Mouse (Mus musculus) large intestine, adult 2 months (tissue): ENCODE measurements around the gene Ercc2. TPM values are rescaled to one million over a fixed set of nuclear protein-coding genes. Genes with fewer than 3 reads are reported as not detected.

Experiments
- DNase-seq: peaks from one replicate; pipeline ENCODE4 v3.0.0-alpha.2; 2012; ENCODE audit warnings: low read depth, low spot score
- WGBS: fragments of 180-500 bp; shearing (Covaris S2); methylation state at CpG from one replicate; pipeline ENCODE4 v1.1.7; 2018; 5-methylcytosine and 5-hydroxymethylcytosine counted together
- polyA plus RNA-seq: library from polyadenylated mRNA; depleted of rRNA; stranded (reverse); fragments of >200 nt; gene quantifications from 2 replicates; pipeline ENCODE4 v1.2.3, GENCODE M21; 2012

Gene Ercc2
- polyA plus RNA-seq, 1 experiment = 28.7 TPM

DNA sequence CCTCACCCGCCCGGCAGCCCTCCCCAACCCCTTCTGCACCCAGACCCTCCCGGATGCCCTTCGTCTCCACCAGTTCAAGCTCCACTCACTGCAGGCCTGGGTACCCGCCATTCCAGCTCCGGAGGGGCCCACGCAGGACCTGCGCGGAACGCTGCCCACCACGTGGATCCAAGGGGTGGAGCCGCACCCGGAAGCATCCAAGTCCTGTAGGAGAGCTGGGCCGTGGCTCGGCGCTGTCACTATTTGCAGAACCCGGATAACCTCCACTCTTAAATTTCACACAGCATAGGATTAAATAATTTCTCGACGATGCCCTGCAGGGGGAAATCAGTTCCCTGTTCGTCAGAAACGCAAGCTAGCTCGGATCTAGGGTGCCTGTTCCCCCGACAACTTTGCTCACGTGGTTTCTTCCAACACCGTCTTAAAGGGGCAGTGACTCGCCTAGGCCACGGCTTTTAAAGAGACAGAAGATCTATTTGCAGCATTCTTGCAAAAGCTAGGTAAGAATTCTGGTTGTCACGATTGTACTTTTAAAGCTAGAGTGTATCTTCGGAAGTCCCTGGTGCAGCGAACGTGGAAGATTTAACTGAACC, 22.4 kb upstream of the Ercc2 start, which contains the start of the genes Cd3eap and Ppp1r13l:
Gene Cd3eap (minus strand): TSS at position 185 of the 593 bp plus-strand sequence.
Gene Ppp1r13l (plus strand): TSS at position 451 of the 593 bp plus-strand sequence.
- under 1% methylated on average over 31 of the region's 31 CpGs for WGBS
- DNase-seq = peak; percentile 77

GRCm38 (mm10) chr7:19359892-19360641, 21.7 kb upstream of the Ercc2 start:
- no peak for DNase-seq
- WGBS = under 1% methylated on average over 45 of the region's 45 CpGs

GRCm38 (mm10) chr7:19360944-19361343, 20.9 kb upstream of the Ercc2 start:
- peak; percentile 77 for DNase-seq
- WGBS = 1% methylated on average over 27 of the region's 27 CpGs

- DNase-seq = peak; percentile 89
- WGBS = 5% methylated on average over 16 of the region's 16 CpGs
These were observed 20.1 kb upstream of the Ercc2 start for GRCm38 (mm10) chr7:19361720-19362119.

- DNase-seq = no peak
- 52% methylated on average over 4 of the region's 4 CpGs for WGBS
These were observed 19.5 kb upstream of the Ercc2 start for GRCm38 (mm10) chr7:19362276-19362675.

DNA sequence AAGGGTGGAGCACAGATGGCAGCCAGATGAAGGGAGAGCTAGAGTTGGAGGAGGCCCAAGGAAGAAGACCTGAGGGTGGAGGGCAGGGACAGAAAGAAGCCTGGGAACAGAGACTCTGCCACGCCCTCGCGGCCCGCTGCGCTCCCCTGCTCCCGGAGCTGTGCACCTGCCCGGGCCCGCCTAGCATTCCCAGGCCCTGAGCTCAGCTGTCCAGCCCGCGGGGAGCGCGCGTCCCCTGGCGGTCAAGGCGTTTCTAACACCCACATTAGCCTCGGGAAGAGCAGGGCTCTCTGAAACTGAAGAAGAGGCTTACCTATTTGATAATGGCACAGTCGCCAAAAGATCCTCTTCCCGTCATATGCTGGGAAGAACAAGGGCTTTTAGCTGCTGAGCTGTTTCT, 17.9 kb upstream of the Ercc2 start:
- no peak for DNase-seq
- WGBS = 3% methylated on average over 18 of the region's 18 CpGs

DNA sequence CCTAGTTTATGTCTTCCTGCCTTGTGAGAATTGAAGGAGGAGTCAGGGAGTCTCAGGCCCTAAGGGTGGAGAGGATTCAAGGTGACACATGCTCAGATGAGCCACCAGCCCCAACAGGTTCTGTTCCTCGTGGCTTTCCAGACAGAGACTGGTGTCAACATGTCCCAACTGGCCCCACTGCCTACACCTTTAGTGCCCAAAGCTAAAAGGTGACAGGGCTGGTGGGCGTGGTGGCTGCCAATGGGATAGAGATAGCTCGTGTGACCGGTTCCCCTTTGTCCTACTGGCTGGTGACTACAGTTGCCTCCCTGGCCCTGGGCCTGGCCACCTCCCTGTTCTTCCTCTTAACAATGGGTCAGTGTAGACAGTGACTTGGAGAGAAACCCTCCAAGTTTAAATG, 16.4 kb upstream of the Ercc2 start:
- 43% methylated on average over 4 of the region's 4 CpGs for WGBS
- DNase-seq = no peak

GRCm38 (mm10) chr7:19368380-19368779, 13.4 kb upstream of the Ercc2 start:
- 37% methylated on average over 16 of the region's 16 CpGs for WGBS
- DNase-seq = no peak

DNA sequence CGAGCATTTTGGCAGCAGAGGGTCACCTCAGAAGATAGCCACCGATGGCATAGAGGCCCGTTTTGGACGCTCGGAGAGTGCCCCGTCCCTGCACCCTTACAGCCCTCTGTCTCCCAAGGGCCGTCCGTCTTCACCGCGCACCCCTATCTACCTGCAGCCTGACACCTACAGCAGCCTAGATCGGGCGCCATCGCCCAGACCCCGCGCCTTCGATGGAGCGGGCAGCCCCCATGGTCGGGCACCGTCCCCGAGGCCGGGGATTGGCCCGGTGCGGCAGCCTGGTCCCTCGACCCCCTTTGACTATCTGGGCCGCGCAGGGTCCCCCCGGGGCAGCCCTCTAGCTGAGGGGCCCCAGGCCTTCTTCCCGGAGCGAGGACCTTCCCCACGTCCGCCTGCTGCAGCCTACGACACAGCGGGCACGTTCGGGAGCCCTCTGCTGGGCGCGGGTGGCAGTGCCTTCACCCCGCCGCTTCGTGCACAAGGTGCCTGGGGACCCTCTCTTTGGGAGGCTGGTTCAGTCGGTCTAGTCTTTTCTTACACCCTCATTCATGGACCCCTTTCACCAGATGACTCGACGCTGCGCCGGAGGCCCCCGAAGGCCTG, 11.9 kb upstream of the Ercc2 start:
- DNase-seq = no peak
- 22% methylated on average over 46 of the region's 46 CpGs for WGBS

DNA sequence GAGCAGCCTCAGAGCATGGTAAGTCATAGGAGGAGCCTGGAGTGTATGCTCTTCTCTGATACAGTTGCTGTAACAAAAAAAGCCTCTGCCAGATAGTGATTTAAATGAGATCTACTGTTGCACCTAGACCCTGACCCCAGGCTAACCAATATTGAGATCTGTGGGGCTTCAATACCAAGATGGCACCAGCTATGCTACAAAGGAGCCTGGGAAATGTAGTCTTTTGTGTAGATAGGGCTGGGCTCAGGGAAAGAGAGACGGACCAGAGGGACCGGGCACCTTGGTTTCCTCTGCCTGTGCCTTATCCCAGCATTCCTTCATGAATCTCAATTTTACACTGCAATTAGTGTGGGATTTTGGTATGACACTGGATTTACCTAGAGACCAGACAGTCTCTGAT, 8.4 kb upstream of the Ercc2 start:
- WGBS = 88% methylated on average over 2 of the region's 2 CpGs
- no peak for DNase-seq

GRCm38 (mm10) chr7:19375368-19375767, 6.4 kb upstream of the Ercc2 start:
- 83% methylated on average over 18 of the region's 18 CpGs for WGBS
- no peak for DNase-seq

DNA sequence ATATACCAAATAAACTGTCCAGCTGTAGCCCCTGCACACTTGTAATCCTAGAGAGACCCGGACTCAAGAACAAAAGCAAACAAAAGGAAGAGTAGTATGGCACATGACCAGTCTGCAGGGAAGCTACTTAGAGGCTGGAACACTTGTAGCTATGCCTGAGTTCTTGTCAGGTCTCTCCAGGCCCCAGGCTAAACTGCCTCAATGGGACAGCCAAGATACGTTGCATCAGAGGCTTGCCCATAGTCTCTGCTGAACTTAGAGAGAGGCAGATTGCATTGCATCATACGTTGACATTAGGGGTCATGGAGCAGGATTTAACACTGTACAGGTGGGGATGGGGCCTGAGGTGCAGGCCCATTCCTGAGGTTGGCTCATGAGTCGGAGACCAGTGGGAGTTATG, 5.8 kb upstream of the Ercc2 start:
- DNase-seq = no peak

GRCm38 (mm10) chr7:19378049-19378448, 3.8 kb upstream of the Ercc2 start:
- WGBS = 78% methylated on average over 8 of the region's 8 CpGs

More for the DNA sequence above, 5.8 kb upstream of the Ercc2 start:
- WGBS = 83% methylated on average over 4 of the region's 4 CpGs

GRCm38 (mm10) chr7:19382166-19382541, 344 bp downstream of the Ercc2 start:
- no peak for DNase-seq
- WGBS = under 1% methylated on average over 32 of the region's 37 CpGs

More at GRCm38 (mm10) chr7:19378049-19378448, 3.8 kb upstream of the Ercc2 start:
- no peak for DNase-seq

DNA sequence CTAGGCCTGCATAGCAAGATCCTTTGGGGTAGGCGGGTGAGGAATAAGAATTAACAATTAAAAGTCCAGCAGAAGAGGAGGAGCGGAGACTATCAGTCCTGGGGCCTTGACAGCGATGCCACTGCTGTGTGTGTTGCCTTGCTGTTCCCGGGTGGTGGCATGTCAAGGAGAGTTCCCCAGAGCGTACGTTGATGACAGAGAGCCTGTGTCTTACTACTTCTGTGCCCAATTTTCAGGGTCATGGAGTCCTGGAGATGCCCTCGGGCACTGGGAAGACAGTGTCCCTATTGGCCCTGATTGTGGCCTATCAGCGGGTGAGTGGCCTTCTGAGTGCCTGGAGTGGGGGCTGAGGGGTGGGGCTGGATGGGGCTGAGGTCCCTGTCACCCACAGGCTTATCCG, 1.9 kb downstream of the Ercc2 start:
- 93% methylated on average over 9 of the region's 9 CpGs for WGBS
- DNase-seq = no peak

DNA sequence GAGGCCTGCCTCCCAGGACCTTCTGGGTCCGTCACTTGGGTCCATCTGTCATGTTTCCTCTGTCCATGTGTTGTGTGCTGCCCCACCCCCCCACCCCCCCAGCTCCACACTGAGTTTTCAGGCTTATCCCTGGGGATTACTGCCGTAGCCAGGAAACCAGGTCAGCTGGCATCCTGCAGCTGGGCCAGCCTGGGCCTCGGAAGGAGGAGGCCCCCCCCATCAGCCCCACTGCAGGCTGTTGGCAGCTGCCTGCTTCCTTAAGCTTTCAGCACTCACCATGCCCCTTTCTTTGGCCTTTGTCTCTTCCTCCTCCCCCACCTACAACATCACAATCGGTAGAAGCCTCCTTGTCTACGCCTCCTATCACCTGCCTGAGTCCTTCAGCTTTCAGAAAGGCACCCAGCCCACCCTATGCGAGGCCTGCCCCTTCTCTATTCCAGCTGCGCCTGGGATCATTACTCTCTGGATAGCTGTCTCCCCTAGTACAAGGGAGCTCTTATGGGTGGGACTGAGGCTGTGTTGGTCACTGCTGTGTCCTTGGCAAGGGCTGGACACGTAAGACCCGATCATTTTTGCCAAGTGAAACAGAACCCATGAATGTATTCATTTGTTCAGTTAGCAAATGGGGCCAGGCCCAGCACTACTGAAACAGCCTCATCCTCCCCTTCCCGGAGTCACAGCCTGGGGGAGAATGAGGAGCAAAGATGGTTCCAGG, 7.0 kb downstream of the Ercc2 start:
- WGBS = 85% methylated on average over 10 of the region's 10 CpGs

GRCm38 (mm10) chr7:19394484-19394883, 12.7 kb downstream of the Ercc2 start:
- 84% methylated on average over 8 of the region's 8 CpGs for WGBS
- DNase-seq = no peak

More for the DNA sequence above, 7.0 kb downstream of the Ercc2 start:
- DNase-seq = no peak

DNA sequence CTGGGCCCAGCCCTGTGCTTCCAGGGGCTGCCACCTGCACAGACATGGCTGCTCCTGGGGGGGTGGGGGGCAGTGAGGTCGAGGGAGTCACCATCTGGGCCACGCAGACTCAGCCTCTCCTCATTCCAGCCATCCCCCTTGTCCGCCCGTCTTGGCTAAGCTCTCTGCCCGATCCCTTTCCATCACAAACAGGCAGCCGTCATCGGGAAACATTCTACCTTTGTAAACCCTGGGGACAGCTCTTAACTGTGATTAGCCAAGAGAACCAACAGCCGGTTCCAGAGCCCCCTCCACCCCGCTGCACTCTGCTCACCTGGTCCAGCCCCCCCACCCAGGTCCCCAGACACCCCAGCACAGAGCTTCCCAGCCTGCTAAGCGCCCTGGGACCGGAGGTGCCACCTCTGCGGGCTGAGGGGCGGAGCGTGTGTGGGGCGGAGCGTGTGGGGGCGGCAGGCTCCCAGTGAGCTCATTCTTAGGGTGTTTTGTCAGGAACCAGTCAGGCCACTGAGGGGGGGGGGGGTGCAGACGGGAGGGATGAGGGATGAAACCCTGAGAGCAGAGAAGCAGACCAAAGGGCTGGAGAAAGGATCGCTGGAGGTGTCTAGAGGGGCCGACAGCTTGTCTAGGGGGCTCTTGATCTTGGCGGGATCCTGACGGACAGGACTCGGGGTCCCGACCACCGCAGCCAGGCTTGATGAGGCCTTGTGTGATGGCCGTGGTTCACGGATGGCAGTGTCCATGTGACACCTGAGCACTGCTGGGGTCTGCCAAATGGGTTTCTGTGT, 17.9 kb downstream of the Ercc2 start:
- WGBS = 5% methylated on average over 27 of the region's 27 CpGs
- DNase-seq = no peak

DNA sequence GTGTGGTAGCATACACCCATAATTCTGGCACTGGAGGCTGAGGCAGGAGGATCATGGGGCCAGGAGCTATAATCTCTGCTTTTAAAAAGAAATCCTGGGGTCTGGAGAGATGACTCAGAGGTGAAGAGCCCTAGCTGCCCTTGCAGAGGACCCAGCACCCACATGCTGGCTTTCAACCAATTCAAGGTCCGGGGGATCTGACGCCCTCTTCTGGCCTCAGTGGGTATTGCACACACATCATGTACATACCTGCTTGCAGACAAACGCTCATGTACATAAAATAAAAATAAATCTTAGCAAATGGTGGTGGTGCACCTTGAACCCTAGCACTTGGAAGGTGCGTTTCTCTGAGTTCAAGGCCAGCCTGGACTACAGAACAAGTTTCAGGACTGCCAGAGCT, 19.1 kb downstream of the Ercc2 start:
- 80% methylated on average over 4 of the region's 4 CpGs for WGBS

More for the DNA sequence above, 19.1 kb downstream of the Ercc2 start:
- DNase-seq = no peak
